Comparison of ENCODE assay signal across 8 mouse cellular contexts in the genomic region with DNA sequence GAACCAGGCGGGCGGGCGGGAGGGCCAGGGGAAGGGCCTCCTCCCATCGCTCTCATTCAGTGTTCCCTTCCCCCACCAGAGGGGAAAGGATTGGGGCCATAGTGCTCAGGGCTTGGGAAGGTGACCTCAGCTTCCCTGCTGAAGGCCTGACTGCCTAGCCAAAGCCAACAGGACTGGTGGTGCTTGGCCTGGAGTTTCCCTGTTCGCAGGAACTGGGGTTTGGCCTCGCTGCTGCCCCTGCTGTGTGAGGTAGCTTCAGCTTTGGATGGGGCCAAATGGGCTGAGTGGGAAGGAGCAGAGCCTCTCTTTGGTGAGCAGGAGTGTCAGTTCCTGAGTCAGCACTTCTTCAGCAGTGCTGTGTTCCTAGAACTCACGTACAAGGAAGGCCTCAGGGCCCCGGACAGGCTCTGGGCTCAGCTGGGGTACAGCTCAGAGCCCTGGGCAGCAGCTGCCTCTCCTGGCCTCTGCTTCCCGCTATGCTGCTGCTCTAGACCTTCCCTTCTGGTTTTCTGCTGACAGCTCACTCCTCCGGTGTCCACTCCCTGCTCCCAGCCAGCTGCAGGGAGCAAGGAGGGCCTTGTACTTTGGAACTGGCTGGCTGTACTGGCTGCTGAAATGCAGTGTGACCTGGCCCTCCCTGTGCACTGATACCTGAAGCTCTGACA. TPM values are rescaled to one million over a fixed set of nuclear protein-coding genes. Genes with fewer than 3 reads are reported as not detected.
A peak's percentile ranks its signal among the peaks of the same experiment; 100 is the strongest.
DNase-seq lines count a peak whose midpoint lies in the region; ATAC-seq and TF ChIP-seq lines count a peak whose summit lies in the region.

No protein-coding gene starts in this region.

- H3K4me2 ChIP-seq in liver, embryonic 11.5 days, result peak overlapping the region; percentile 45

- H3K36me3 ChIP-seq in liver, embryonic 11.5 days (ENCODE audit: control insufficient read depth, insufficient read depth, low read length), result peaks cover 33% of the 10 kb centered on the region

- 51% methylated on average over 10 of the region's 10 CpGs for WGBS in liver, embryonic 11.5 days

- no peaks in the 10 kb centered on the region for H3K27me3 ChIP-seq in liver, embryonic 11.5 days (replicated peaks; ENCODE audit: control insufficient read depth, insufficient read depth, low read length)

- H3K4me3 ChIP-seq in gastrocnemius, adult 2 months, result peak overlapping the region; percentile 50
- no peak overlapping the region; the same call in 1 of the 2 replicates for H3K4me3 ChIP-seq in liver, embryonic 11.5 days (ENCODE audit: low read depth, low read length)

- DNase-seq in gastrocnemius, adult 2 months, result peak; percentile 70
- no peak for DNase-seq in gastrocnemius, postnatal 4 days (ENCODE audit: low spot score in 2 of 2)
- DNase-seq in cerebellum, adult 9-11 months, result peak; percentile 92
- DNase-seq in heart, postnatal 4 days, result peak; percentile 59
- DNase-seq in liver, embryonic 11.5 days (ENCODE audit: low spot score), result peak; percentile 56
- DNase-seq in embryo, embryonic 11 days, result no peak
- DNase-seq in lung, postnatal 4 days, result no peak
- no peak for DNase-seq in ovary, postnatal 36 days (ENCODE audit: low spot score)

- no peak for TF ChIP-seq CTCF in gastrocnemius, adult 2 months (IDR thresholded peaks at IDR 0.05)

- H3K4me1 ChIP-seq in liver, embryonic 11.5 days (replicated peaks; ENCODE audit: control insufficient read depth, insufficient read depth, low read length), result peaks cover 59% of the 10 kb centered on the region

- peak; percentile 66 for ATAC-seq in liver, embryonic 11.5 days (replicated peaks; ENCODE audit: low FRiP score)

- H3K9ac ChIP-seq in liver, embryonic 11.5 days (ENCODE audit: low read depth, low read length), result peak overlapping the region; percentile 61

- peak overlapping the region; percentile 88 for H3K27ac ChIP-seq in gastrocnemius, adult 2 months
- H3K27ac ChIP-seq in liver, embryonic 11.5 days (ENCODE audit: low read depth, low read length), result peak overlapping the region; percentile 89

- intact Hi-C loops in gastrocnemius, adult 2 months (cut with DNase I), result no loop called here

- H3K9me3 ChIP-seq in liver, embryonic 11.5 days (ENCODE audit: control insufficient read depth, low read length), result no peaks in the 10 kb centered on the region

RNA-seq across cellular contexts. Expression of a gene that starts 14.7 kb away (rescaled TPM):
- 10 to 100 TPM; 28.4 to 32.3 TPM for total RNA-seq in gastrocnemius, adult 2 months (2021)
- total RNA-seq in gastrocnemius, postnatal 4 days (2021), result 10 to 100 TPM; 91.3 to 93.9 TPM
- 100 to 1,000 TPM in 1 of 2 experiments, 10 to 100 TPM in 1; 97.8 to 114 TPM for total RNA-seq in heart, postnatal 4 days (2021)
- 96.5 and 105 TPM in 2 replicates for polyA plus RNA-seq in liver, embryonic 11.5 days (2014; fragmentation: Nextera tagmentation; extraction: Ambion mirVana)

RNA-seq across cellular contexts. Expression of a gene that starts 15.0 kb away (rescaled TPM):
- total RNA-seq in gastrocnemius, adult 2 months (2021), result 1 to 10 TPM; 6.0 to 6.4 TPM
- 1 to 10 TPM; 6.9 to 7.7 TPM for total RNA-seq in gastrocnemius, postnatal 4 days (2021)
- 1 to 10 TPM; 8.2 to 10.0 TPM for total RNA-seq in heart, postnatal 4 days (2021)
- polyA plus RNA-seq in liver, embryonic 11.5 days (2014; fragmentation: Nextera tagmentation; extraction: Ambion mirVana), result 0.26 and 1.2 TPM in 2 replicates

RNA-seq across cellular contexts. Expression of a gene that starts 43.5 kb away (rescaled TPM):
- total RNA-seq in gastrocnemius, adult 2 months (2021), result 1 to 10 TPM; 7.0 to 7.8 TPM
- 10 to 100 TPM; 23.6 to 24.5 TPM for total RNA-seq in gastrocnemius, postnatal 4 days (2021)
- total RNA-seq in heart, postnatal 4 days (2021), result 10 to 100 TPM; 16.6 to 18.5 TPM
- 53.8 and 59.7 TPM in 2 replicates for polyA plus RNA-seq in liver, embryonic 11.5 days (2014; fragmentation: Nextera tagmentation; extraction: Ambion mirVana)

RNA-seq across cellular contexts. Expression of a gene that starts 49.7 kb away (rescaled TPM):
- total RNA-seq in gastrocnemius, adult 2 months (2021), result 10 to 100 TPM; 13.1 to 14.2 TPM
- total RNA-seq in gastrocnemius, postnatal 4 days (2021), result 10 to 100 TPM; 18.4 to 21.4 TPM
- 10 to 100 TPM; 37.5 to 42.8 TPM for total RNA-seq in heart, postnatal 4 days (2021)
- 12.9 and 14.2 TPM in 2 replicates for polyA plus RNA-seq in liver, embryonic 11.5 days (2014; fragmentation: Nextera tagmentation; extraction: Ambion mirVana)

RNA-seq across cellular contexts. Expression of a gene that starts 49.8 kb away (rescaled TPM):
- total RNA-seq in gastrocnemius, adult 2 months (2021), result 10 to 100 TPM; 18.4 to 19.0 TPM
- total RNA-seq in gastrocnemius, postnatal 4 days (2021), result 10 to 100 TPM; 15.5 to 16.7 TPM
- total RNA-seq in heart, postnatal 4 days (2021), result 10 to 100 TPM; 15.9 to 16.2 TPM
- 10.4 and 13.5 TPM in 2 replicates for polyA plus RNA-seq in liver, embryonic 11.5 days (2014; fragmentation: Nextera tagmentation; extraction: Ambion mirVana)

Comparison
In these comparisons a context has a peak if more than half of its experiments do, and no peak if none do; other contexts are left out.
1. DNase-seq: peak in gastrocnemius, adult 2 months (single experiment), cerebellum, adult 9-11 months (single experiment), heart, postnatal 4 days (single experiment) and liver, embryonic 11.5 days (single experiment); none in gastrocnemius, postnatal 4 days (0 of 2), embryo, embryonic 11 days (single experiment), lung, postnatal 4 days (0 of 2) and ovary, postnatal 36 days (single experiment).